Mouse (Mus musculus) liver, embryonic 14 days (tissue): Measurements from ENCODE around the gene Trp53rka. TPM values are rescaled to one million over a fixed set of nuclear protein-coding genes. Genes with fewer than 3 reads are reported as not detected.

Experiments used
- polyA plus RNA-seq: library from polyadenylated mRNA; depleted of rRNA; stranded (reverse); fragments of >200 nt; gene quantifications from 2 replicates; pipeline ENCODE4 v1.2.3, GENCODE M21; 2012; rRNA removed

Trp53rka gene
- 7.0 and 8.0 TPM in 2 replicates for polyA plus RNA-seq

DNA sequence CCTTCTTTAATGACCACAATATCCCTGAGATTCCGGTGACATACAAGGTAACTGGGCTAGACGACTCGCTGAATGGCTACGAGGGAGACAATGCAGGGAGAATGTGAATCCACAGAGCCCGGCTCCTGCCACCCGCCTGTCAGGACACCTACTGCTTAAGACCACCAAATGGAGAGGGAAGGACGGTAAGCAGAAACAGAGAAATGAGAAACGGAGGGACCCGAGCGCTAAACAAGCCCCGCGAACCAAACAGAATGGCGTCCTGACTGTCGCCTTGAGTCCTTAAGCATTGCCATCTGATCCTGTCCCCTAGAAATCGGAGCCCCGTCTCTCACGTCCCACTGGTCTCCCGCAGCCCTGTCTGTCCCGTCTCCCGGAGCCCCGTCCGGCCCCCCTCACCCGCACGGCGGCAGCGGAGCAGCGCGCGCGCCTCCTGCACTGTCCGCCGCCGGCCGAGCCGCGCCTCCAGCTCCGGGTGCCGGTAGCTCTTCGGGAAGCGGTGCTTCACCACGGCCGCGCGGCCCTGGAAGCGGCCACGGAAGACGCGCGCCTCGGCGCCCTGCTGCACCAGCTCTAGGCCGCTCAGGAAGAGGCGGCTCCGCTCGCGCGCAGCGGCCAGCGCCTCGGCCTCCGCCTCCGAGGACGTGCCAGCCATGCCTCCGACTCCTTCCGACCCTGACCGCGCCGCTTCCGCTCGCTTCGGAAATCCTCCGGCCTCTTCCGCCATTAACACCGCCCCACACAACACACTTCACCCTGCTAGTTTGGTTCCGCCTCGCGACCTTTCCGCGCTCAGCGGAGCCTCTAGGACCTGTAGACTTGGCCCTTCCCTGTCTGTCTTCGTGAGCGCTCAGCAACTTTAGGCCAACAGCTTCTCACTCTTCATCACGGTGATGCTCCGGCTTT lies at the start of gene Trp53rka:
Gene Trp53rka (minus strand): TSS at position 677 of the 906 bp plus-strand sequence.

DNA sequence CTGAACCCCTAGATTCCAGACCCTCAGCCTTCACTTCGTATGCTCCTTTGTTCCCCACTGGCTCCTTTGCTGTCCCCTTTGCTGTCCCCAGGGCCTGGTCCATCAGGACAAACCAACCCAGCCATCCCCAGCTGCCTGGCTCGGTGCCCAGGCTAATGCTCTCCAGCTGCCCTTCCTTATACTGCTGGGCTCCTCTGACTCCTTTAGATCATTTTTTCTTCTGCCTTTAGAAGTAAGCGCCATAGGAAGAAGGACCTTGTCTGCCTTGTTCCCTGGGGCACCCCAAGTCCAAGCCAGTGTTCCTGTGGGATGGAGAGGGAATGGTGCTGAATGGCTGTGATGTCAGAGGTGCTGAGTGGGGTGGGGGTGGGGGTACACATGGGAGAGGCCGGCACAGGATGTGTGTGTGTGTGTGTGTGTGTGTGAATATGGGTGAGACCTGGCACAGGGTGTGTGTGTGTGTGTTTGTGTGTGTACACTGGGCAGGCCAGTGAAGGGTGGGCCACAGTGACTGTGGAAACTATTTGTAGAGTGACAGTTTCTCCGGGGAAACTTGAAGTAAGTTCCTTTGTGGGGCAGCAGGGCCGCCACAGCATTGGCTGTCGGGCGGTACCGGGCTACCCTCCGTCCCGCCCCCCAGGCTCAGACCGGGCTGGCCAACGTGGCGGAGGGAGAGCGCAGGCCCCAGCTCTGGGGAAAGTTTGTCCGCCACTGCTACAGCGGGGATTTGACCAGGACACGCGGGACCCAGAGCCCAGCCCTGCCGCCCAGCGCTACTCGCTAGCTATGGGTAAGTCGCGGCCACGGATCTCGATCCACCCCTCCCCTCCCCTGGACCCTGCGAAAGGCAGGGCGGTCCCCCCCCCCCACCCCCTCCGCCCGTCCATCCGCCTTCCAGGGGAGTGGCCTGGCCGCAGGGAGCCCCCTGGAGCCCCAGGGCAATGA lies 10.4 kb upstream of the Trp53rka start, which contains the start of gene Slc2a10:
Gene Slc2a10 (plus strand): TSS at position 529 of the 945 bp plus-strand sequence.

DNA sequence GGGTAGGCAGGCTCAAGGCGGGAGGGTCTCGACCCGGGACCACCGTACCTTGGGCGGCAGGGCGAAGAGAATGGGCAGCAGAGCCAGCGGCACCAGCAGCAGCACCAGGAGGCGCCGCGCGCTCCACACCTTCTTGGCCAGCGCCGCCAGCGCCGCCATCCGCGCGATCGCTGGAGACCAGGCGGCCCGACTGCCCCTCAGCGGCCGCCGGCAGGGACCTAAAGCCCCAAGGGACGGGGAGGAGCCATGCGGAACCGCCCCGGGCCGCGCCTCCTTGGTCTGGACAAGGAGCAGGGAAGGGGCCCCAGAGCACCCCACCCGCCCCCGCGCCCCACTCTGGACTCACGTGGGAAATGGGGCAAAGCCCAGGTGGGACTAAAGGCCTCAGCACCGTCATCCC lies 20.1 kb downstream of the Trp53rka start, which contains the start of gene Slc13a3:
Gene Slc13a3 (minus strand): TSS at position 228 of the 400 bp plus-strand sequence.

Other genes starting within 250 kb of the Trp53rka start
- 16.6 and 21.7 TPM in 2 replicates for gene Slc35c2, start 205.5 kb downstream of the Trp53rka start, polyA plus RNA-seq
- 8.1 and 10.7 TPM in 2 replicates for gene Elmo2, start 166.8 kb downstream of the Trp53rka start, polyA plus RNA-seq
- 0.02 and 0.06 TPM in 2 replicates for gene Zfp663, start 124.6 kb downstream of the Trp53rka start, polyA plus RNA-seq
- gene Zfp334, start 105.1 kb downstream of the Trp53rka start, polyA plus RNA-seq, result 0.75 and 0.89 TPM in 2 replicates
- 0.80 and 0.92 TPM in 2 replicates for gene Ocstamp, start 92.9 kb downstream of the Trp53rka start, polyA plus RNA-seq
- gene Slc13a3, start 20.1 kb downstream of the Trp53rka start, polyA plus RNA-seq, result 3.1 and 3.6 TPM in 2 replicates
- gene Slc2a10, start 10.5 kb upstream of the Trp53rka start, polyA plus RNA-seq, result 0.15 and 0.21 TPM in 2 replicates
- 0.20 and 0.29 TPM in 2 replicates for gene Eya2, start 101.7 kb upstream of the Trp53rka start, polyA plus RNA-seq